Mouse (Mus musculus) frontal cortex, adult (tissue): Measurements from ENCODE around the gene Btbd16.

Source experiments
- ATAC-seq: cut with Nextera tagmentation; 2 replicates; pipeline ENCODE4 v1.9.2; 2017; ENCODE audit warnings: mild to moderate bottlenecking, moderate library complexity, mixed read lengths; ENCODE audit not compliant: low TSS enrichment

Gene Btbd16

GRCm38 (mm10) chr7:130816243-130816642 lies 42.4 kb downstream of the Btbd16 start:
- ATAC-seq, result no peak

GRCm38 (mm10) chr7:130818813-130819212 lies 44.9 kb downstream of the Btbd16 start:
- no peak for ATAC-seq

DNA sequence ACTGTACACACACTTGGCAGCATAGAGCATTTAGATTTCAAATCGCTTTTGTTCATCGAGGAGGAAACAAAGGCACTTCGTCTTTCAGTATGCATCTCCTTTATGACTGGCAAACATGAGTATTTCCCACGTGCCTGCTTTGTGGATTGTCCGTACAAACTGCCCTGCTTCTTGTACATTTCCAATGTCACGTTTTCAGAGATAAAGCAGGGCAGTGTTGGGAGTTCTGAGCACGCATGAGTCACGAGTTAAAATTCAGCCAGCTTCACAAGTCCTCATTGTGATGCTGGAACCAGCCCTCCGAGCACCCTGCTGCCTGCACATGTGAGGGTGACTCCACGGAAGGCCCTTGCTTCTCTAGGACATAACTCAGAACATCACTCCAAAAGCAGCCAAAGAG lies 45.8 kb downstream of the Btbd16 start:
- ATAC-seq, result peak; percentile 60

GRCm38 (mm10) chr7:130823992-130824391 lies 50.1 kb downstream of the Btbd16 start:
- no peak for ATAC-seq

DNA sequence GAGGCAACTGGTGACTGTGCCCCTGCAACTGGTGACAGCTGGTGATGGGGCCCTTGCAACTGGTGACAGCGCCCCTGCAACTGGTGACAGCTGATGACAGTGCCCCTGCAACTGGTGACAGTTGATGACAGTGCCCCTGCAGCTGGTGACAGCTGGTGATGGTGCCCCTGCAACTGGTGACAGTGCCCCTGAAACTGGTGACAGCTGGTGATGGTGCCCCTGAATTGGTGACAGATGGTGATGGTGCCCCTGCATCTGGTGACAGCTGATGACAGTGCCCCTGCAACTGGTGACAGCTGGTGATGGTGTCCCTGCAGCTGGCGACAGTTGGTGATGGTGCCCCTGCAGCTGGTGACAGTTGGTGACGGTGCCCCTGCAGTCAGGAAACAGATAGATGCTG lies 52.5 kb downstream of the Btbd16 start:
- ATAC-seq, result no peak

GRCm38 (mm10) chr7:130827431-130827830 lies 53.6 kb downstream of the Btbd16 start:
- ATAC-seq, result peak; percentile 62; the same call in 1 of the 2 replicates

GRCm38 (mm10) chr7:130827844-130828403 lies 54.1 kb downstream of the Btbd16 start:
- no peak for ATAC-seq

DNA sequence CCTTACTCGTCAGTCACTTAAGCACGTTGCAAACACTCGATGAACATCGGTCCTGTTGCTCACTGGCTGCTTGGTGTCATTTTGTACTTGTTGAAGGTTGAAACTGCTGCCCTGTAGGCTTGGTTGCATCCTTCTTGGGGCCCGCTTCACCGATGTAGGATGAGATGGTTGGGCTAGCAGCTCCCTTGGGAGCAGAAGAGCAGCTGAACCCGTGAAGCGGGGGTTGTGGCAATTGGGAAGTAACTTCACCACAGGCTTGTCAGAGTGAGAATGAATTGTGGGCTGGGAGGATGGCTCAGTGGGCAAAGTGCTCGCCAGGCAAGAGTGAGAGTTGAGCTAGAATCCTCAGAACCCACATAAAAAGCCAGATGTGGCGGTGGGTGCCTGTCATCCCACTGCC lies 54.6 kb downstream of the Btbd16 start:
- ATAC-seq, result no peak

DNA sequence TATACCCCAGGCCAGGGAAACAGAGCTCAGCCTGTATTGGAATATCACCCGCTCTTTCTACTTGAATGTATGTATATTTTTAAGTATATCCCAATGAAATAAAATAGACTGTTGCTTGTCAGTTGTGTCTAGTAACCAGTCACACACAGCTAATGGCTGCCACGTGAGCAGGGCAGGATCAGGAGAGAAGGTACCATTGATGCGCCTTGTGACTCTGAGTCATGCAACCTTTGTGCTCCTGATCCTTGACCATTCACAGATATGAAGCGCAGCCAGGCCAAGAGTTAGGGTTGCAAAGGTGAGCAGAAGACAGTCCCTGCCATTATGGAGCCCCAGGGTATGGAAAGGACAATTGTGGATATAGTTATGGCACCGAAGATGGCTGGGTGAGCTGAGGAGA lies 57.7 kb downstream of the Btbd16 start:
- no peak for ATAC-seq

- ATAC-seq, result peak; percentile 86
Observed at GRCm38 (mm10) chr7:130834299-130834698, 60.4 kb downstream of the Btbd16 start.

GRCm38 (mm10) chr7:130834958-130835861 lies 61.3 kb downstream of the Btbd16 start:
- no peak for ATAC-seq

GRCm38 (mm10) chr7:130836066-130836465 lies 62.2 kb downstream of the Btbd16 start:
- no peak for ATAC-seq

DNA sequence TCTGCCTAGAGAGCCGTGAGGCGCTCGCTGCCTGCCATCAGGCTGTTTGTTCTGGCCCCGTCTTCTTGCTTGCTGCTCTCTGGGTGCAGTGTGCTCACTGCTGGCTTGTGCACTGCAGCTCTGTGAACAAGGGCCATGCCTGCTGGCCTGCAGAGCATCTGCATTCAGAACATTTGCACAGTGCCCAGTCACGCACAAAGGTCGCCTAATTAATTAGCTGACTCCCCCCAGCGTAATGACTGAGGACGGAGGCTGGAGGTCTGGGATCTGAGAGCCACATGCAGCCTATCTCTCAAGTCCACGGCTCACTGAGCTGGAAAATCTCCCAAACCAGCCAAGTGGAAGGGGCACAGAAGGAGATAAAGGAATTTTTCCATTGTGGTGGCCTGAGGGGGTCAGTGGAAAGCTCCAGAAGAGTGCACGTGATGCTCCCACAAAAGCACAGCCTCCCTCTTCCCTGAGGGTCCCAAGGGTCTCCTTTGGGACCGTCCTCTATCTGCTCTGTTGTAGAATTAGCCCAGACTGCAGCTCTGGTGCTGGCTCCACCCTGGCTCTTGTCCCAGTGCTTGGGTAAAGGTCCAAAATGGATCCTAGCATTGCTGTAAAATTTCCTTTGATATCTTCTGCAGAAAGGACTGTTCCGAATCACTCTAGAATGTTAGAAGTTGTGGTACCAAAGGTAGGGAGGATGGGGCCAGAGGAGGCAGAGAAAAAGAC lies 64.2 kb downstream of the Btbd16 start:
- ATAC-seq, result peak; percentile 34; the same call in 1 of the 2 replicates

- no peak for ATAC-seq
Observed at GRCm38 (mm10) chr7:130838658-130839025, 64.8 kb downstream of the Btbd16 start.

GRCm38 (mm10) chr7:130839380-130840100 lies 65.7 kb downstream of the Btbd16 start:
- no peak for ATAC-seq

DNA sequence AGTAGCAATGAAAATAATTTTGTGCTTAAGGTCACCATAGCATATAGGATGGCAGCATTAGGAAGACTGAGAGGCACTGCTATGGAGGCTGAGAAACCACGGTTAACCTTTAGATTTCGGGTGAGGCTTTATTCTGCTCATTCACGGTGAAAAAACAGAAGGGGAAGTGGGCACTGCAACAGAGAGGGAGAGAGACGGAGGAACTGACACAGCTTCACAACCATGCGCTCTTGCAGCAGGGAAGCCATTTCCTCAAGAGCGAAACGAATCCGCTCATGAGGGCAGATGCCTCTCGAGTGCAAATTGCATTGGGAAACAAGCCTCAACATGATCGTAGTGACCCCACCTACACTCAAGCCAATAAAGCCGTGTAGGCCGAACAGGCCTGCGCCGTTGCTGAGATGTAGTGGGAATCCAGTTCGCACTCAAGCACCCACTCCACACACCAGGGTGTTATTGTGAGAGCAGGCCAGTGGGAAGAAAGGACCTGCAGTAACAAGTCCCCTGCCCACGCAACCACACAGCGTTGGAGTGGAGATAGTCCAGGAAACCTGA lies 73.4 kb downstream of the Btbd16 start:
- no peak for ATAC-seq

- ATAC-seq, result no peak
Observed at GRCm38 (mm10) chr7:130854684-130855292, 80.9 kb downstream of the Btbd16 start.

- peak; percentile 31; the same call in 1 of the 2 replicates for ATAC-seq
Observed at GRCm38 (mm10) chr7:130855681-130856080, 81.8 kb downstream of the Btbd16 start.

DNA sequence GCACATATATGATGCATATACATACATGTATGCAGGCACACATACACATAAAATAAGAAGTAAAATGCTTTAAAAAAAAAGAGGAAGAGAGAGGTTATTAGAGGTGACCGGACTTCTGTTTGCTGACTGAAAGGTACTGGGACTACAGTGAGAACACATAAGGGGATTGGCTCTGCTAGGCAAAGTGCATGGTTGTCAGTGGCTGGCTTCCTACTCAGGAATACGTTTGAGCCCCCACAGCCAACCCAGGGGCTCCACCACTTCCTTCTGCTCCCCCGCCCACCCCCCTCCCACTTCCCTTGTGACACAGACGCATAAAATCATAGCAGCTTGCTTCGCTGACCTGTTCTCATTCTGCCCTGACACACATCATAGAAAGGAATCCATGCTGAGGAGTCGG lies 84.1 kb downstream of the Btbd16 start:
- ATAC-seq, result no peak

- no peak for ATAC-seq
Observed at GRCm38 (mm10) chr7:130859926-130860325, 86.1 kb downstream of the Btbd16 start.

GRCm38 (mm10) chr7:130860721-130861142 lies 86.9 kb downstream of the Btbd16 start:
- no peak for ATAC-seq
